Mouse (Mus musculus) thymus, postnatal 10 days (tissue): ENCODE data around the gene Rpl18a.
"Not testable (repeated sequence)": the region's sequence is repeated elsewhere in the genome, so short reads cannot be mapped to it uniquely, and the experiment has no call there.

Source experiments
- DNase-seq, 2 experiments: peaks; one replicate each; pipeline ENCODE4 v3.0.0; 2021; ENCODE audit warnings: low spot score in 2 of 2

Gene Rpl18a

DNA sequence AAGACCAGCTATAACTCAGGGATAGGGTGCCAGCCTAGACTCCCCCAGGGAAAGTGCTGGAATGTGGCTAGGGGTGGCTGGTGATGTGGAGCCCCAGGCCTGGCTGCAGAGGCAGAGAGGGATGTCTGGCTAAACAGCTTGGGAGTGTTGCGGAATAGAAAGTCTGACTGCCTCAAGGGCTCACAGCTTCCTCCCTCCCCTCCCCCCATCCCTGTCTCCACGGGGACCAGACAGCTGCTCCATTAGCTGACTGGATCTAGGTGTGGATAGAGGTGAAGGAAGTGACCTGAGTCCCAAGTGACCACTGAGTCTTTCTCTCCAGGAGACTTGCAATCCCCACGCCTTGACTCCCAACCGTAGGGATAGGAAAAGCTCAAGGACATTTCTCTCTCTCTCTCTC lies 5.9 kb upstream of the Rpl18a start:
- no peak for DNase-seq

DNA sequence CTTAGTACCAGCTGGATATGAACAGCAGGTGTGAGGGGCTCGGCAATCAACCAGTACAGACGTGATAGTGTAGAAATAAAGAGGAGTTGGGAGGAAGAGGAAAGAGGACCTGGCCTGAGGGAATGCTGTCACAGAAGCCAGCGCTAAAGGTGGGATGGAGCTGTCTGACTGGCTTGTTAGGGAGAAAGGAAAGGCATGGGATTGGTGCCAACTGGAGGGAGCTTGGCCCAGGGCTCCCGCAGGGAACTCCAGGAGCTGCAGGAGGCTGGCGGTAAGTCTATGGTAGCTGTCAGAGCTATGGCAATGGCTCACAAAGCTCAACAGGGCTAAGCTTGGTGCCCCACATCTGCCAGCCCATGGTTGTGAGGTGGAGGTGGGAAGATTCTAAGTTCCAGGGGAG lies 5.0 kb upstream of the Rpl18a start:
- no peak for DNase-seq

DNA sequence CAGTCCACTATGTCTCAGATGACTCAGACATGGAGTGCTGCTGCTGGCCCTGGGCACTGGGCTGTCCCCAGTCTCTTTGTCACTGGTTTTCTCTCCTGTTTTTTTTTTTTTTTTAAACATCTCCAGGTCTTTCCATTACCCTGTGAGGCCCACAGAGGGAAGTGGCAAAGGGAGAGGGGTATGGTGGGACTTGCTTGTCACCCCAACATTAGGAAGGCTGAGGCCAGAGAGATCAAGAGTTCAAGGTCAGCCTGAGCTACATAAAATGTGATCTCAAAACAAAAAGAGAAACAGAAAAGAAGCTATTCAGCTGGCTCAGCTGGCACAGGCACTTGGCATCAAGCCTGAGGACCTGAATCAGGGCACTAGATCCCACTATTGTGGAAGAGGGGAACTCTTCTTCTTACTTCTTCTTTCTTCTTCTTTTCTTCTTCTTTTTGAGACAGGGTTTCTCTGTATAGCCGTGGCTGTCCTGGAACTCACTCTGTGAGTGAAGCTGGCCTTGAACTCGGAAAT lies 3.7 kb upstream of the Rpl18a start:
- no peak for DNase-seq

DNA sequence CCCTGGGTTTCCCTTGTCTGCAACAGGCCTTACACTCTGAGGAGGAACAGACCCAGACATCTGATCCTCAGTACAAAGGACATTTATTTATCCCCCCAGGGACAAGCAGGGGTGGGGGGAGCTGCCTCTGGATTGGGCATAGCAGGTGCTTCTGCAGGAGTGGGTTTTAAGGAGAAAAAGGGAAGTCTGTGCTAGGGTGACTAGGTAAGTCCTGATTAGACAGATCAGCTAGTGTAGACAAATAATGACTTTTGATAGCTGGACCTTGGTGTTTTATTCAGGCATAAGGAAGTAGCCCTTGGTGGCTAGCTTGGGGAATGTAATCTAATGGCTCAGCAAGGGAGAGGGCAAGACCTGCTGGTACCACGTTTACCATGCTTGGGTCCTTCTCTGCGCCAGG lies 2.0 kb upstream of the Rpl18a start:
- DNase-seq = no peak

DNA sequence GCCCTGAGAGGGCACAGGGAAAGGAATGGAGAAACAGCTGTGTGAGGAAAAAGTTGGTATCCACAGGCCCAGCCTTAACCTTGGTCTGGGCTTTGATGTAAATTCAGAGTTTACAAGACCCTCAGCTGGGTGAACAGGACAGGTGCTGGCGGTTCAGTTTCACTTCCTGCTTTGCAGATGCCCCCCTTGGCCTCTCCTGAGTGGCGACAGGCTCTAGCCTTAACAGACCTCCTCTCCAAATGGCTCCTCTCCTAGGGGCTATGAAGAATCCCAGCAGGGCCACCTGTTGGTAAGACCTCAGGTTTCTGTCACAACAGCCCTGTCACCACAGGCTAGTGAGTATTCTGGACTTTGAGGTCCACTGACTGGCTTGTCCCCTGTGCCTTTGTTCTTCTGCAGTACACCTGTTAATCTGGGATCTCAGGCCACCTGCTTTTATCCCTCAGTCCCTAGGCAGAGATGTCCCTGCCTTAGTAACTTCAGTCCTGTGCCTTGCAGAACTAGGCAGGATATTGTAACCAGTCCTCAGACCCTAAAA lies 1.5 kb upstream of the Rpl18a start:
- peak in 1 of 2 experiments; percentile 9 for DNase-seq

DNA sequence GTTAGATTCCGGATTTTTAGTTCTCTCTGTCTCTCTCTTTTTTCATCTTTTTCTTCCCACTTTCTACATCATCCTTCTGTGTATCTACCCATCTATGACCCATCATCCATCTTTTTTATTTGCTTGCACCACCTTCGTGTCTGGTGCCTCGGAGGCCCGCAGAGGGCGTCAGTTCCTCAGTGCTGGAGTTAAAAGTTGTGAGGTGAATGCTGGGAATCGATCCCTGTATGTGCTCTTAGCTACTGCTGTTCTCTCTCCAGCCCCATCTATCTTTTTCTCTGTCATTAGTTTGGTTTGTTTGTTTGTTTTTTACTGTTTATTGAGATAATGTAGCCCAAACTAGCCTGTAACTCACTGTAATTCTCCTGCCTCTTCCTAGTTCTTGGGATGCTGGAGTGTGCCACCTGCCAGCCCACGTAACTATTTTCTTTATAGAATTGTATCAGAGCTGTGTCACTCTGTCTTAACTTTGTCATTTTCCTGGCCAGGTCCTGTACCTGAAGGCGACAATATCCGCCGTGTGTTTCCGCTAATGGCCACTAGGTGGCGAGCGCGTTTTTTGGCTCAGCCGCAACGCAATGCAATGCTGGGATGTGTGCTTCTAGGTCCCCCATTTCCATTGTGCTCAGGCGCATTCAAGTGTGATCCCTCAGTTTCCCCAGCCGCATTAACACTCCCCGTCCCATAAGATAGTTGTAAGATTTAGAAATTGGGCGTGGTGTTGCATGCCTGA lies 635 bp upstream of the Rpl18a start:
- peak; percentile 79 to 88 for DNase-seq

DNA sequence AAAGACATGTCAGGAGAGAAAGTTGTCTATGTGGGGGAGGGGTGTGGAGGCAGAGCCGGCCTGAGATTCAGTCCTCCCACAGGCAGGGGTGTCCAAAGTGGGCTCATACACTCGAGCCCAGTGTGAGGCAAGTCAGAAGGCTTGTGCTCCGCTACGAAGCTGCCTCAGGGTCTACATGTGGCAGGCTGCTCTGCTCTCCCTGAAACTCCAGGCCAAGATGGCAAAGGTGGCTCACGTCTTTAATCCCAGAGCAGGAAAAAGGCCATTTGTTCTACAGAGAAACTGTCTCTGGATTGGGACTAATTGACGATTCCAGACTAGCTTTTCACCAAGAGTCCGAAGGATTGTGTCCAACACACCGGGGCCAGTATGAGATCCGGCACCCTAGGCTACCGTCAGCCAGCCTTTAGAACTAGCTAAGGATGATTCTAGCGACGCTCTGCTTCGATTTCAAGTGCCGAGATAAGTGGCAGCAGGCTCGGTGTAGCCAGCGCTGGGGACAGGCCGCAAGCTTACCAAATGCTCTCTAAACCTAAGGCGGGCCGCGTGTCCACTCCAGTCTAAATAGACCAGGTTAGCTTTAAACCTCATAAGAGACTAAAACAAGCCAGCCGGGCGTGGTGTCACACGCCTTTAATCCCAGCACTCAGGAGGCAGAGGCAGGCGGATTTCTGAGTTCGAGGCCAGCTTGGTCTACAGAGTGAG lies 744 bp downstream of the Rpl18a start:
- no peak for DNase-seq

DNA sequence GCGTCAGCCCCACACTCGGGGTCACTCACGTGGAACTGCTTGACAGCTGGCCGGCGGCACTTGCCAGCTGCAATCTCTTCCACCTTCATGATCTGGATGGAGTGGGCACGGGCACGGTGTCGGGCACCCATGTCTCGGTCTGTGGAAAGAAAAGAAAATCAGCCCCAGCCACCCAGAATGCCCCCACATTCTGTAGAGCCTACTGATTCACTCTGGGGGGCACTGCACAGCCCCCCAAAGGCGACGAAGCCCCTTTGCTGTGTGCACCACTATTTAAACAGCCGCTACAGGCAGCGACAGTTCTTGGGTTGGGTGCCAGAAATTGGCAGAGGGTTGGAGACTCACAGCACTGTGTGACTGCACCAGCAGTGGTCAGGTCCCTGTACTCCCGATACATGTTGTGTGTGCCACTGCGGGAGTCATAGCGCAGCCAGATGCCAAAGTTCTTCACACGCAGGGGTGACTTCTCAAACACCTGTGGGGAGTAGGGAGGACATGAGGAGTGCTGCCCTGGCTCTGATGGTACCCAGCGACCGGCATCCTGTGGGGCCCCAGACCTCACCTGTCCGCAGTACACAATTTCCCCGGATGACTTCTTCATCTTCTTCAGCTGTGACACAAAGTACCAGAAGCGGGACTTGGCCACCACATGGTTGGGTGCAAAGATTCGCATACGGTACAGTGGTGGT lies 1.5 kb downstream of the Rpl18a start:
- DNase-seq = not testable (repeated sequence)

DNA sequence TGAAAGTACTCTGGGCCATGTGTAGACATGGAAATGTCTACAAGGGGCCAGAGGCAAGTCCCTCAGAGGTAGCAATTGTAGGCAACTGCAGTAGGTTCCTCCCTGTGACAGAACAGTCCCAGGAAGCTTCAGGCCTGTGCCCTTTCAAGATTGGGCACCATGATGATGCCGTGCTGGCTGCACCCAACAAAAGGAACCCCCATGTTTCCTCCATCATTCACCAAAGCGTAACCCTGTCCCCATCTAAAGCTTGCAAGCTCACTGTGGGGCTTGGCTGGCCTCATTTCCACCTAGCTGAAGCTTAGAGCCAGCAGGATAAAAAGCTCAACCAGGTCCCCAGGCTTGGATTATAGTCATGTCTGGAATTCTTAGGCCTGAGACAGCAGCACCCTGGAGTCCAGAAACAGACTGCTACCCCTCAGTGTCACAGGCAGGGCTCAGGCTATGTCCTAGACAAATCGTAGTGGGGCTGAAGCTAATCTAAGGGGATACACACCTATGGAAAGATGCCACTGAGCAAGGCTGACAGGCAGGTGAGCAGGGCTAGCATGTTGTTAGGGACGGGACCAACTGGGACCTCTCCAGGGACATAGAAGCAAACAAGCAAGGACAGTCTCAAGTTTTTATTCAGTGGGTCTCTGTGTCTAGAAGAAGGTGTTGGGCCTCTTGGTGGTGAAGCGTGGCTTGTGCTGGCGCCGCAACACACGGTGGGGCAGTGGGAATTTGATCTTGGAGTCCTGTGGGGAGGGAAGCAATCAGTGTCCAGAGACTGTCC lies 2.3 kb downstream of the Rpl18a start:
- no peak for DNase-seq

DNA sequence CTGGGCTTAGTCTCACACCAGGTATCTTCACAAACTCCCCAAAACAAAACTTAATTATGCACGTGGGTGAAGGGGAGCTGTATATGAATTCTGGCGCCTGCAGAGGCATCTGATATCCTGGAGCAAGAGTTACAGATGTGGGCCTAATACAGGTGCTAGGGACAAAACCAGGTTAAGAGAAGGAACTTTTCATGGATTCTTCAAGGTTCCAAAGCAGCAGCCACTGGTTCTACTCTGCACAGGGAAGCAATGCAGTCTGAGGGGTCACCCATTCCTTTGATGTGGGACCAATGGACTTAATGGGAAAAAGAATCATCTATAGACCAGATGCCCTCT lies 2.9 kb downstream of the Rpl18a start:
- no peak for DNase-seq

DNA sequence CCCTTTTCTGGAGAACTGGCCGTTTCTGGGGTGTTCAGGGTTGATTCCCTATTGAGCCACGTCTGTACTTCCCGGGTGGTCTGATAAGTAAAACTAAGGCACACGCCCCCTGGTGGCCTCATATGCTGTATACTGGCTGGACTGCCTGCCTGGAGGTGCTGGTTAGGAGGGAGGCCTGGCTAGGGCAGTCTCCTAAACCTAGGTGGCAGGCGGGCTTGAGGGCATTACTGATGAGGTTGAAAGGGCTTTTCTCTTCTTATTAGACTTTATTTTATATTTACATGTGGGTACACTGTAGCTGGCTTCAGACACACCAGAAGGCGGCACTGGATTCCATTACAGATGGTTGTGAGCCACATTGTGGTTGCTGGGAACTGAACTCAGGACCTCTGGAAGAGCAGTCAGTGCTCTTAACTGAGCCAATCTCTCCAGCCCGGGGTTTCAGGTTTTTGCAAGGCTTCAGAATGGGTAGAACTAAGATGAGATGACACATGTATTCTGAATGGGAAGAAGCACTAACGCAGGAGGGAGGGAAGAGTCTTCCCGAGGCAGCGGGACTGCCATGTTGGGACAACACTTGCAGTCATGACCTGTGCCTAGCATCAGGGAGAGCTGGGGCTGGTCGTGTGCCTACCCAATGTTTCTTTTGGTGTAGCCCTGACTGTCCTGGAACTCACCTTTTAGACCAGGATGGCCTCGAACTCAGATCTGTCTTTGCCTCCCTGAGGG lies 3.4 kb downstream of the Rpl18a start:
- DNase-seq = peak; percentile 58 to 83

DNA sequence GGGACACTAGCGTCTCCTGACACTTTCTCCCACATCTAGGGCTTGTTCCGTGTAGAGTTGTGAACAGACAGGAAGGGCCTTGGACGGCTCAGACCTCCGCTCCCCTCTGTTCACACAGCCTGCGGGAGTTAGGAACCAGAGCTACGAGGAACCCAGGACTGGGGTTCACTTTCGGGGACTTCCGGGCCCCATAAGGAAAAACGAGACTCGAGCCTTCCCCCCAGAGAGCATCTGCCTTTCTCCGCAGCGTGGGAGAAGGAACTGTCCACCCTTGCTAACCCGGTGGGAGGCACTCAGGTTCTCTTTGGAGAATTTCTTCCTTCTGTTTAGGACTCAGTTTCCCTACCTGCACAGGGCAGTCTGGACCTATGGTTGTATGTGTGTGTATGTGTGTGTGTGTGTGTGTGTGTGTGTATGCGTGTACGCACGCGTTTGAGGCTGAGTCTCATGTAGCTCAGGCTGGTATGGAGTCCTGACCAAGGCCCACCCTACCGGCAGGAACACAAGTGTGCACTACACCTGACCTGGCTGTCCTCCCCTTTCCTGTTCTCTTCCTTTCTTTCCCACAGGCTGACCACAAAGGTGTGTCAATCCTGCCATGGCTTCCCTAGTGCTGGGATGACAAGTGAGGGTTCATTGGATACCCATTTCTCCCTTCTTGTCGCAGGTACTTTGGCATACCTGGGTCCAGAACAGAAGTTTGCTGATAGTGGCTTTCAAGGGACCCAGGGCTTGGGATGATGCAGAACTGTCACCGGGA lies 4.1 kb downstream of the Rpl18a start:
- no peak for DNase-seq

DNA sequence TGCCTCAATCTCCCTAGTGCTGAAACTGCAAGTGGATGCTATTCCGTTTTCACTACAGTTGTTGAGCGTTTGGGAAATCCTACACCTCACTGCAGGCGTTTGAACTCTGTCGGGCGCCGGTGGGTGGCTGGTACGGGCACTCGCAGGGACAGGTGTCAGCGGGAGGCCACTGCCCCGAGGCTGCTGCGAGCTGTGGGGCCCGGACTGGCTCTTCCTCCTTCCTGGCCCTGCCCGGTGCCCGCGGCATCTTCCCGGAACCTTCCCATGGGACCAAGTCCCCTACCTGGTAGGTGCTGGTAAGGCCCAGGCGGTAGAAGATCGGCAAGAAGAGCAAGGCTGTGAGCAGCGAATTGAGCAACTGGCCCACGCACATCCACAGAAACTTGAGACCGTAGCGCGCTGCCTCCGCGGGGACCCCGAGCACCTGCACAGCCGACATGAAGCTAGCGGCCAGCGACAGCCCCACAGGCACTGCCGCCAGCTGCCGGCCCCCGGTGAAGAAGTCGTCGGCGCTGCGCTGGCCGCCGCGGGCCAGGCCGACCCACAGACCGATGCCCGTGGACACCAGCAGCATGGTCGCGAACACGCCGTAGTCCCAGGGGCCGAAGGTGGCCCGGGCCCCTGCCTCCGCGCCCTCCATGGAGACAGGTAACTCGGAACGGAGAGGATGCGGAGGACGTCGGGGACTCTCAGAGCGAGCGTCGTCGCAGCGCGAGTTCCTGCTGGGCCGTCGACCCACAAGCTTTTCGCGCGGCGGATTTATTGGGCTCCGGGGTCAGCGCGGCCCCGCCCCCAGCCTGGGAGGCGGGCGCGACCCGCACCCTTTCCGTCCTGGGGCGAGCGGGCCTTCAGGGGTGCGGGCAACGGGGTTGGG lies 5.0 kb downstream of the Rpl18a start, which contains the start of gene Slc5a5:
Gene Slc5a5, minus strand, starts transcription at position 736 of the 874 bp plus-strand sequence.
- DNase-seq = no peak

DNA sequence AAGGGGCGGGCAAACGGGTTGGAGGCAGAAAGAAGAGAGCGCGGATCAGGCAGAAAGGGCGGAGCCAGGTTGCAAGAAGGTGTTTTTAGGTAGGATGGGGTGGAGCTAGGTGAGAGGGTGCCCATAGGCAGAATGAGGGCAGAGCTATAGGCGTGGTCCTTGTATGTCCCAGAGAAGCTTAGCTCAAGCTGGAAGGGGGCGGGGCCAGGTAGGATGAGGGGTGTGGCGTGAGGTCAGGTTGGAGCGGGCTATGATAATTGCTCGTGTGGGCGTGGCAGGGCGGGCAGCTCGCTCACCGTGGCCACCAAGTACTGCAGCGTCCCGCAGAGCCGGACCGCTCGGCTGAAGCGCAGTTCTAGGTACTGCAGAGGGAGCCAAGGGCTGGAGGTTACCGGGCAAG lies 5.9 kb downstream of the Rpl18a start:
- no peak for DNase-seq

DNA sequence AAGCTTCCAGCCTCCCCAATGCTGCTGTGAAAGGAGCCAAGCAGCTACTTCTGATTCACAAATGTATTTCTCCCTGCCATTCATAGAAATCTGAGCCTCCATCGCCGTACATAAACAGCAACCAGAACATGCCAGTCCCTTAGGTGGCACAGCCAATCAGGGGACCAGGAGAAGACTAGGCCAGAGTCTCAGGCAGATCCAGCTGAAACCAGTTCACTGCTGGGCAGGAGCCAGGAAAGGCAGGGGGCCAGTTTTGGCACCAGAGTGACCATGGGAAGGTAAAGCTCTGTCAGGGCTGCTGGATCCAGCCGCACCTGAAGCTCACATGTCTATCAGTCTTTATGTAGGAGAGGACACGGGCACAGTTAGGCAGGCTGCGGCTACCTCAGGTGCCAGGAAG lies 6.6 kb downstream of the Rpl18a start:
- DNase-seq = no peak

DNA sequence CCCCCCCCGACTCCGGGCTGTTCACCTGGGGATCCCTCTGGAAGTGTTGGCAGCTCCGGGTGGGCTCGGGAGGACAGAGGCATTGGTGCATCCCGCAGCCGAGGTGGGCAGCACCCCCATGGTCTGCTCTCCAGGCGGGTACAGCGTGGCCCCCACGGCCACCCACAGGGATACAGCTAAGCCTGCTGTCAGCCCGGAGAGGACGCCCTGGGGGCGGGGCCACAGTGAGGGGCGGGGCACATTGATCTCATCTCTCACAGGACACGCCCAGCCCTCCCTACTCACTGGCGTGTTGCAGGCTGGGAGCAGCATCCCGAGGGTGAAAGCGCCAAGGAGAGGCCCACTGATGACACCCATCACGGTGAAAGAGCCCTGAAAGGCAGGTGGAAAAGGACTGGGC lies 9.5 kb downstream of the Rpl18a start:
- no peak for DNase-seq

DNA sequence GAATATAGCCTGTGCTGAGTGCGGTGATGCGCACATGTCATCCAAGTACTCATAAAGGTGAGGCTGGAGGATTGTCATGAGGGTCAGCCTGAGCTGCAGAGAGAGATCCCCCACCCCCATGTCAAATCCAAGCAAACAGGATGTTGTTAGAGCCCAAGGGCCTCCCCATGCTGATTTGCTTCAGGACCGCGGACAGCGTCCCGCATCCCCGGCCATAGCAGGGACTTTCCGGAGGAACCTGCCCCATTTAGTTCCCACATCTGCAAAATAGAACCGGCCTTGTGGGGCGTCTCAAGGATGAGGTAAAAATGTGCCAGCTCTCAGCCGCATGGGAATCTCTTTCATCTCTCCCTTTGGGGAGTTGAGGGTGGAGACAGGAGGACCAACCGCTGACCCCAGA lies 11.6 kb downstream of the Rpl18a start:
- no peak for DNase-seq

DNA sequence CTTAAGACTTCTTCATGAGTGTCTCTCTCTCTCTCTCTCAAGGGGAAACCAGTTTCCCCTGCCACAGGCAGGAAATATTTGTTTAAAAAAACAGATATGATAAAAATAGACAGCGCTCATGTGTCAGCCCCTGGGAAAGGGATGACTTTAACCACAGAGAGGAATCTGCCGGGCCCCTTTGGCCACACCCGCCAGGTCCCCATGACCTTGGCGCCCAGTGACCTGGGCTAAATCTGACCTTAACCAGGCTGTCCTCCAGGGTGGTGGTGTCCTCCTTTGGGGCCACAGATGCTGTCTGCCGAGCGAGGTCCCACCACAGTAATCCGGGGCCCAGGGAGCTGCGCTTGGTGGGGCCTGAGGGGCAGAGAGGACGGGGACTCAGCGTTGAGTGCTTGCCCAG lies 12.5 kb downstream of the Rpl18a start:
- no peak for DNase-seq

DNA sequence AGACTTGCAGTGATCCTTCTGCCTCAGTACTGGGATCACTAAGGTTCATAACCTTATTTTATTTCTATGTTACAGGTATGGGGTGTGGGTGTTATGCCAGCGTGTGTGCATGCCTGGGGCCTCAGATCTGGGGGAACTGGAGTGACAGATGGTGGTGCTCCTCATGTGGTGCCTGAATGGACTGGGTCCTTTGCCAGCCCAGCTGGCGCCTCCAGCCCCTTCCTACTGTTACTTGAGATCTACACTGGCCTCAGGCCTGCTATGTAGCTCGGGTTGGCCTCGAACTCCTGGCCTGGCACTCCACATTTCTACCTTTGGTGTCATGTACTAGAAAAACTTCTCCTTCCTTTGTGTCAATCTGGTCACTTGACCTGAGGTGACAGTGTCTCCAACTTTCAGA lies 13.0 kb downstream of the Rpl18a start:
- DNase-seq = no peak
